Mouse (Mus musculus) frontal cortex, postnatal 25 days (tissue): Measurements from ENCODE around the gene Stat3.

Experiments used
- DNase-seq, 2 experiments: peaks; one replicate each; pipeline ENCODE4 v3.0.0; 2022; ENCODE audit warnings: low spot score in 2 of 2

Gene Stat3

DNA sequence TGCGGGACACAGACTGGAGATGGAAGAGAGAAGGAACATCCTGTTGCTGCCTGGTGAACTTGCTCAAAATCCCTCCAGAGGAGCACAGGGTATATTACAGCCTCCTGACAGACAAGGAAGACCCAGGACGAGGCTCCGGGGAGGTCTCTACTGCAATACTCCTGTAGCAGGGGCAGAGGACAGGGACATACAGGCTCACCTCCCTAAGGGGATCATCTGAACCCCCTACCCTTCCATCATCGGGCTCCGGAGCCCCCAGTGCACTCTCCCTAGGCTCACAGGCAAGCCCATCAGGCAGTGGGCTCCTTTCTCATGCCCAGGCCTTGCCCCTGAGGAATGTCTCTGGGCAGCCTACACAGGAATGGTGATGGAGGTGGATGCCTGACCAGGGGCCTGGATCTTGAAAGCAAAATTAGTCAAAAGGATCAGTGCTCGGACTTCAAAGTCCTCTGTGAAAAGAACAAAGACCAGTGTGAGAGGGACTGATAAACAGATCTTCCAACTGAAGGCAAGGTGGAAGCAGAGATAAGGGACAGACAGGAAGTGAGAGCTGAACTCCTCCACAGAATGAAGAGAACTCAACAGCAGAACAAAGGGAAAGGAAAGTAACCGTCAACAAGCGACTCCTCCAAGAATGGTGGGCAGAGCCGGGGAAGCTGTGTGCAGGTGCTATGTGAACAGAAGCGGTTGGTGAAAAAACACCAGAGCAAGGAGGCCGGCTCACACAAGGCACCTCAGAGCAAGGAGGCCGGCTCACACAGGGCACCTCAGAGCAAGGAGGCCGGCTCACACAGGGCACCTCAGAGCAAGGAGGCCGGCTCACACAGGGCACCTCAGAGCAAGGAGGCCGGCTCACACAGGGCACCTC lies 47.9 kb downstream of the Stat3 start:
- DNase-seq, result no peak

GRCm38 (mm10) chr11:100890481-100890880 lies 48.9 kb downstream of the Stat3 start:
- no peak for DNase-seq

- DNase-seq, result no peak
Measured at GRCm38 (mm10) chr11:100888348-100888820, 51.0 kb downstream of the Stat3 start.

GRCm38 (mm10) chr11:100887764-100888163 lies 51.6 kb downstream of the Stat3 start:
- DNase-seq, result no peak

DNA sequence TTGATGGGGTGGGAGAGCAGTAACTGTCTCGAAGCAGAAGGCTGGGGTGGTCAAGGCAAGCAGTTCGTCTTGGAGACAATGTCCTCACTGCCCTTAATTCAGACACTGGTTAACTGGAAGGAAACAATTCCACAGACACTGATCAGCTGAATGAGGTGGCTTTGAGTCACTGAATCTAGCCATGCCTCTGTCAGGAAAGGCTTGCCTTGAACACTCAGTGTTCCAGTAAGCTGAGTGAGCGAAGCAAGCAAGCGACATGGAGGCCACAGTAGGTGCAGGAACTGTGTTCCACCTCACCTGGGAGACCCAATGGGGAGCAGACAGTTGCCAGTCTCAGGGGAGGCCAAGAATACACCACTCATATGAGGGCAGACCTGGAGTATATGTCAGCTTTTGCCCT lies 52.1 kb downstream of the Stat3 start:
- DNase-seq, result no peak

GRCm38 (mm10) chr11:100886188-100886740 lies 53.1 kb downstream of the Stat3 start:
- no peak for DNase-seq

DNA sequence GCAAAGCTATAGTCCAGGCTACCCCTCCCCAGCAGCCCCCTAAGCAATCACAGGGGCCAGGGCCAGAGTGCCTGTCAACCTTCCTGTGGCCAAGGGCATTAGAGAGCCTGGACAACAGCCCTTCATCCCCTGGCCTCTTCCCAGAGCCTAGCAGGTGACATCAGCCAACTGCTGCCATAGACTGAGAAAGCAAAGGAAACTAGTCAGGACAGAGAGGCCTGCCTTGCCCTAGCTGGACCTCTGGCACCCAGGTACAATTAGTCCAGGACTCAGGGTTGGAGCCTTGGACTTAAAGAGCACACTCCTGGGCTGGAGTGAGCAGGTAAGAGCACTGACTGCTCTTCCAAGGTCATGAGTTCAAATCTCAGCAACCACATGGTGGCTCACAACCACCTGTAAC lies 53.9 kb downstream of the Stat3 start:
- no peak for DNase-seq

GRCm38 (mm10) chr11:100883640-100884039 lies 55.7 kb downstream of the Stat3 start:
- DNase-seq, result no peak

DNA sequence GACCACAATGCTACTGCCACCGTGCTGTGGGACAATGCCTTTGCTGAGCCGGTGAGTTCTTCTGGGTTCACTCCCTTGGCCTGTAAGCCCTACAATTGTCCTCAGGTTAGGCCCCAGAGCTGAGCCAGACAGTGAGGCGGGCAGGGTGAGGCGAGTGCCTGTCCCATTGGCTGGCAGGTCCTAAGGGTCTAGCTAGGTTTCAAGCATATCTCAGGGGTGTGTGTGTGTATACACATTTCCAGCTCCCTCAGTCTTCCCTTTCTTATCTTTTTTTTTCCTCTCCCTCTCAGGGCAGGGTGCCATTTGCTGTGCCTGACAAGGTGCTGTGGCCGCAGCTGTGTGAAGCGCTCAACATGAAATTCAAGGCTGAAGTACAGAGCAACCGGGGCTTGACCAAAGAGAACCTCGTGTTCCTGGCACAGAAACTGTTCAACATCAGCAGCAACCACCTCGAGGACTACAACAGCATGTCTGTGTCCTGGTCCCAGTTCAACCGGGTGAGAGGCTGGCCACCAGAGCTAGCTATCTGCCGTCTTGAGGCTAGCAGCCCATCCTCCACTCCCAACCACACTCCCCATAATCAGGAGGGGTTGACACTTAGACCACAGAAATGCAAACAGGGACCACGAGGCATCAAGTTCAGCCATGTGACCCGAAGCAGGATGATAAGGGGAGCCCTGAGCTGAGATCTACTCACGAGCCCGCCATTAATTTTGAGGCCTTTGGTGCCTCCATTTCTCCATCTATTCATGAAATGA lies 59.8 kb downstream of the Stat3 start:
- DNase-seq, result no peak

DNA sequence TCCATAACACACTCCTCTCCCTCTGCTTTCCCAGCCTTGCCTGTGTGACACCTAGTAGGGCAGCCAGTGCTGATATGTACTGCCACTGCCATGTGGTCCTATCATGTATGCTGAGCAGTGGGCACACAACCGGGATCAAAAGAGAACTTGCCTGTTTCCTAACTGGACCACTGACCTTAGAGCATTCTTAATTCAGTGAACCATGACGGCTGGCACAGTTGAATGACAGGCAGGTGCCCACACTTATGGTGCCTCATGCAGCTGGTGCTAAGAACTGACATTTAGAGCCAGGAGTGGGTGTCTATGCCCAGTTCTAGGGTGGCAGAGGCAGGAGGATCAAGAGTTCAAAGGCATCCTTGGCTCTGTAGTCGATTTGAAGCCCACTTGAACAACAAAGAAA lies 63.6 kb downstream of the Stat3 start:
- DNase-seq, result no peak

- DNase-seq, result no peak
Measured at GRCm38 (mm10) chr11:100870968-100871350, 68.4 kb downstream of the Stat3 start.

DNA sequence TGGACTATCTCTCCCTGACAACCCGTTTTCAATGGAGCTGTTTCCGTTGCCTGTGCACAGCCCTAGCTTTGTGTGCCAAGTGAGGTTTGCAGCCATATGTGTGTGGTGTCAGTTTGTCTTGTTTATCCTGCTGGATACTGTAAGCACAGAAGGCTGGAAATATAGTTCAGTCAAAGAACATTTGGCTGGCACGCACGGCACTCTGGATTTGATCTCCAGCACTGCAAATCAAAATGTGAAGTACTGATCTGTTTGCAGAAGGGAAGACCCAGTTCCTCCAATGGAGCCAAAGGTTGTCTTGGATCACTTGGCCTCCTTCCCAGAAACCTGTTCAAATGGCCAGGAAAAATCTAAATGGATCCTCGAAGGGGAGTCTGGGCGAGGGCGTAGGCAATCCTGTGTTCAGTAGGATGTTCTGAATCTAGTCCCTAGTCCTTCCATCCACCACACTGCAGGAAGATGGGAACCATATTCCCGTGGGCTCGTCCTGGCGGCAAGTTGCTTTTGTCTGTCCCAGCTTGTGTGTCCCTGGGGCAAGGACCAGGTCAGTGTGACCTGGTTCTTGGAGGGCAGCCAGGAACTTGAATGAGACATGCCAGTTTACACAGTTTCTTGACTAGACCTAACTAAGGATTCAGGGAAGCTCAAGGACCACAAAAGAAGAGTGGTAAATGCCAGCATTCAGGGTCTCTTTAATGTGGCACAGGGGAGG lies 68.9 kb downstream of the Stat3 start:
- DNase-seq, result no peak

- DNase-seq, result no peak
Measured at GRCm38 (mm10) chr11:100865618-100866017, 73.7 kb downstream of the Stat3 start.

DNA sequence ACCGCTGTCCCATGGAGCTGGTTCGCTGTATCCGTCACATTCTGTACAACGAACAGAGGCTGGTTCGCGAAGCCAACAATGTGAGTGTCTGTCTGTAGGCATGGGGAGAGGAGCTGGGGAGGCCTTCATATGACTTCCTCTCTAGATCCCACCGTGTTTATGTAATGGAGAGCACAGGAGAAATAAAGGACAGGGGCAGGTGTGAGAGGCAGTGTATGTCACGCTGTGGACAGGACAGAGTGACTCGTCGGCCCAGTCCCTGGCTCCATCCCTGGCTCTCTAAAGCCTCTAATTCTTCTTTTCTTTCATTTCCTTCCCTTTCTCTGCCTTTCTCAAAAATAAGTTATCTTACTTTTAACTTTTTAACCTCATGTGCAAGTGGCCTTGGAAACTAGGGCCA lies 76.2 kb downstream of the Stat3 start:
- DNase-seq, result no peak

- no peak for DNase-seq
Measured at GRCm38 (mm10) chr11:100861836-100862235, 77.5 kb downstream of the Stat3 start.

DNA sequence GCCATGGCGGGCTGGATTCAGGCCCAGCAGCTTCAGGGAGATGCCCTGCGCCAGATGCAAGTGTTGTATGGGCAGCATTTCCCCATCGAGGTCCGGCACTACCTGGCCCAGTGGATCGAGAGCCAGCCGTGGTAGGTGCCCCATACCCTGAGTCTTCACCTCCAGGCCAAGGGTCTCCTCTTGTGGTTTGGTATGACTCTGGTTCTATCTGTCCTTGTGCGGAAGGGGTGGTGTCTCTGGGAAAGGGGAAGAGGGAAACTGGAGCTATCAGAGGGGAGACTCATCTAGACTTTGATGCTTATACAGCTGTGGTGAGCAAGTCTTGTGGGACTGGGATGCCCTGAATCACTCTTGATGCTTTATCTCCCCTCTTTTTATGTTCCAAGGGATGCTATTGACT lies 78.0 kb downstream of the Stat3 start:
- DNase-seq, result no peak

DNA sequence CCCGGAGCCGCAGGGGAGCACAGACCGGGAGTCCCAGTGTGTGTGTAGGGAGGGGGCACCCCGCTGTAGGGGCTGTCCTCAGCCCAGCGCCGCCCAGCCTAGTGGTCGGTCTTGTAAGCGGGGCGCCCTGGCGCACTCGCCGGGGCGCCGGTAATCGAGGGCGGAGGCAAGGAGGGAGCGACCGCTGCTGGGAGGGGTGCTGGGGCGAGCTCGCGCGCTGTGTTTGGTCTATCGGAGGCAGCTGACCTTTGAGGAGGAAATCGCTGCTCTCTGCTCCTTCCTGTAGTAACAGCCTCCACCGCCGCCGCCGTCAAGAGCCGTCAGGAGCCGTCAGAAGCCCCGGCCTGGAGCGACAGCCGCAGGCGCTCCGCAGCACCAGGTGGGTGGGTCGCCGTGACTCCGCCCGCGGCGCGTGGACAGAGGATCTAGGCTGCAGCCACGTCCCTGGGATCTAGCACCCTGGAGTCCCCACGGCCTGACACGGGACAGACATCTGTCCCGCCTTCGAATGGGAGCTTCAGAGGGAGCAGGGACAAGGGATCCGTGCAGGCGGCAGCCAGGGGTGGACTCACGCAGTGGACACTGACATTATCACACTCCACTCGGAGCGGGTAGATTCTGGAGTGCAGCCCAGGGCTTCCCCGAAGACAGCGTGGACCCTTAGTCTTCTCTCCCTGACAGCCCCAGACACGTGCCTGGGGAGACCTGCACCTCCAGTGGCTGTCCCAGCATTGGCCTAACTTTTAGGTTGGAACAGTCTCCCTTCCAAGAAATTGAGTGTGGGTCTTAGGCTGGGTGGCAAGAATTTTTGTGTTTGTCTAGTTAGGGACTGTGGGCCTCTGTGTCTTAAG lies 78.9 kb downstream of the Stat3 start:
- DNase-seq, result peak in 1 of 2 experiments; percentile 38

DNA sequence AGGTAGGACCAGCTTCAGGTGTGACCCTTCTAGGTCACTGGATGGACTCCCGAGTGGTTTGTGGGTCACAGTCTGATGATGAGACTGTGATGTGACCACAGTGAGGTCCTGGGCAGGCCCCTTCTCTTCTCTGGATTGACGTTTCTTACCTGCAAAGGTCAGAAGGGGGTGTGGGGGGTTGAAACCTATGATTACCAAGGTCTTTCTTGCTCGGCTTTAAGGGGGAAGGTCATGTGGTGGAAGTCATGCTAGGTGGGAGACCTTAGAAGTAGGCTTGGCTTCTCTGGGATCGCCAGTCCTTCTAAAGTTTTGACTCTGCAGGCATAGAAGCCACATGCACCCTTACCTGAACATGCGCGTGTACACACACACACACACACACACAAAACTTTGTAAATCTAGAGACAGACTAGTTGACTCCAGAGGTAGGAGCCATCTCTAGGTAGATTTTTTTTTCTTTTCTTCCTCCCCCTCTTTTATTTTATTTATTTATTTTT lies 79.7 kb downstream of the Stat3 start:
- no peak for DNase-seq

DNA sequence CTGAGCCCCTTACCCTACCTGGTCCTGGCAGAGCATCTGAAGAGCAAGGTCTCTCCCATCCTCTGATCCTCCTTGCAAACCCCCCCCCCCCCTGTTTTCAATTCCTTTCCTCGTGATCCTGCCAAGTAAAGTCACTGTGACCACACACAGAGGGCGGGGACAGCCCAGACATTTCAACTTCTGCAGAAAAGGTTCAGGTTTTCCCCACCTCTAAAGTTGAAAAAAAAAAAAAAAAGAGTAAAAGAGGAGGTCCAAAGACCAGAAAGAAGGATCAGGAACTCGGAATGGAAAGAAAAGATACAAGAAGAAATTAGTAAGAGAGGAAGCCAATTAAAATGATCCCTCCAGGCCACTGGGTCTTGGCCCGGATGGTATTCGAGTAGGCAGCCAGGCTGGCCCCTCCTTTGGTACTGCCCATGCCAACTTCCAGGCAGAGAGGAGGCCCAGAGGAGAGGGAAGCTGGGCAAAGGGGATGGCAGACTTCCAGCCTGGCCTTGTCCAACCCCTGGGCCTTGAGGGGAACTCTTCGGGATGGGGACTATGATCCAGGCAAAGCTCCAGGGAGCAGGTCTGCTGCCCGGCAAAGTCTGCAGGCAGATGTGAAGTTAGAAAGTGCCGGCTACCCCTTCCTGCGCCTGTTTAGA lies 80.3 kb downstream of the Stat3 start, which contains the start of gene Stat5a:
Gene Stat5a, plus strand, starts transcription at position 417 of the 644 bp plus-strand sequence.
- DNase-seq, result peak in 1 of 2 experiments; percentile 25

DNA sequence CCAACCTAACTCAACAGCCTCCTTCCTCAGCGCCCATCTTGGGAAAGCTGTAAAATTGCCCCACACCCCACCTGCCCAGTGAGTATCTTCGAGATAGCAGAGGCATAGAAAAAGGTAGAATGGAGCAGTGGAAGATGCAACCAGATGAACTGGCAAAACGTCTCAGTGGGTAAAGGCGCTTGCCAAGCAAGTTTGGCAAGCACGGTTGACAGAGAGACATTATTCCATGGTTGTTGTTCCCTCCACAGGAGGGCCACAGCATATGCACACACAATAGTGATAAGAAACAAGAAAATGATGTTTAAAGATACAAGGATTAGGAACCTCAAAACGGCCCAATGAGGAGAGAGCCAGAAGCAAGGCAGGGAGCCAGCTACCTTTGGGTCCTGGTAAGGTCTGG lies 81.4 kb downstream of the Stat3 start:
- DNase-seq, result no peak
